18 mouse cellular contexts compared by ENCODE assay signal in the genomic region with DNA sequence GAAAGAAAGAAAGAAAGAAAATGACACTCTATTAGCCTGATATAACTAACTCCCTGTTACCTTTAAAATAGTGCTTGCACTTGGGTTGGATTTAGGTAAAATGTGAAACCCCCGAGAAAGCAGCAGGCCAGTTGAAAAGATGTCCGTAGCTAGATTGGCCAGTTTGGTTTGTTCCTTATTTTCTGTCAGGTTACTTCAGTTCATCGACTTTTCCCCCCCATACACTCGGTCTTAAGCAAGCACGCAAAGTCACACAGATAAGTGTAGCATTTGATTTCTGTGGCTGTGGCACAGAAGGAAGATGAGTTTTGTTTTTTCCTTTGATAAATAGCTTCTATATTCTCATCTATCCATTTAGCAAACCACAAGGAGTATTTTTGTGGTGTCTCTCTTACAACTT. TPM values are rescaled to one million over a fixed set of nuclear protein-coding genes. Genes with fewer than 3 reads are reported as not detected.
DNase-seq lines count a peak whose midpoint lies in the region; ATAC-seq lines count a peak whose summit lies in the region.
"Had no signal": no experiment of that assay in that cellular context is flagged by ENCODE, and none has a peak within 500 bp of the region (broad histone marks: within the 10 kb centered on the region; RNA-seq: fewer than 3 reads in every experiment).

No protein-coding gene starts in this region.

- H3K4me2 ChIP-seq in midbrain, embryonic 11.5 days, result no peak overlapping the region
- no peak overlapping the region for H3K4me2 ChIP-seq in midbrain, embryonic 15.5 days
- H3K4me2 ChIP-seq: embryonic facial prominence, embryonic 12.5 days; forebrain, embryonic 13.5 days; forebrain, embryonic 15.5 days had no signal

- WGBS in midbrain, embryonic 11.5 days, result 94% methylated on average over 5 of the region's 5 CpGs
- WGBS in midbrain, embryonic 15.5 days, result 92% methylated on average over 5 of the region's 5 CpGs

- H3K36me3 ChIP-seq in midbrain, embryonic 11.5 days (ENCODE audit: control insufficient read depth, insufficient read depth, low read length), result no peaks in the 10 kb centered on the region
- no peaks in the 10 kb centered on the region for H3K36me3 ChIP-seq in midbrain, embryonic 15.5 days (replicated peaks)
- H3K36me3 ChIP-seq: embryonic facial prominence, embryonic 10.5 days; embryonic facial prominence, embryonic 12.5 days; forebrain, embryonic 15.5 days had no signal

- peak; percentile 56 for DNase-seq in midbrain, embryonic 11.5 days (ENCODE audit: low spot score, missing footprints)
- peak; percentile 32 for DNase-seq in MEL-GATA-1-ER (ENCODE audit: extremely low read depth, low read depth)
- no peak for DNase-seq in thymus, postnatal 36 days
- DNase-seq in gastrocnemius, postnatal 25 days, result no peak
- DNase-seq: adrenal gland, adult 8-10 months; adrenal gland, postnatal 14 days; adrenal gland, postnatal 36 days; cerebellum, adult 11-12 months; cerebellum, adult 2 months; cerebellum, adult 9-10 months; cerebellum, postnatal 10 days; cerebellum, postnatal 25 days; forebrain, postnatal 0 days had no signal

- no peaks in the 10 kb centered on the region for H3K27me3 ChIP-seq in midbrain, embryonic 11.5 days (ENCODE audit: control insufficient read depth, insufficient read depth, low read length)
- H3K27me3 ChIP-seq in midbrain, embryonic 15.5 days (replicated peaks), result no peaks in the 10 kb centered on the region
- H3K27me3 ChIP-seq: embryonic facial prominence, embryonic 12.5 days; forebrain, embryonic 13.5 days; forebrain, embryonic 15.5 days had no signal

- no peak overlapping the region for H3K9ac ChIP-seq in midbrain, embryonic 11.5 days (ENCODE audit: low read length)
- H3K9ac ChIP-seq in midbrain, embryonic 15.5 days, result no peak overlapping the region
- H3K9ac ChIP-seq: embryonic facial prominence, embryonic 12.5 days; forebrain, embryonic 13.5 days; forebrain, embryonic 15.5 days; forebrain, postnatal 0 days had no signal

- no peaks in the 10 kb centered on the region for H3K4me1 ChIP-seq in midbrain, embryonic 11.5 days (ENCODE audit: control insufficient read depth, insufficient read depth, low read length)
- H3K4me1 ChIP-seq in midbrain, embryonic 15.5 days, result no peaks in the 10 kb centered on the region
- H3K4me1 ChIP-seq: embryonic facial prominence, embryonic 12.5 days; forebrain, embryonic 13.5 days; forebrain, embryonic 15.5 days had no signal

- H3K4me3 ChIP-seq in midbrain, embryonic 11.5 days (ENCODE audit: low read depth, low read length), result no peak overlapping the region
- H3K4me3 ChIP-seq in midbrain, embryonic 15.5 days, result no peak overlapping the region
- H3K4me3 ChIP-seq: embryonic facial prominence, embryonic 10.5 days; embryonic facial prominence, embryonic 12.5 days; forebrain, embryonic 13.5 days; forebrain, embryonic 15.5 days had no signal

- H3K27ac ChIP-seq in midbrain, embryonic 11.5 days (ENCODE audit: low read depth, low read length), result no peak overlapping the region
- H3K27ac ChIP-seq in midbrain, embryonic 15.5 days, result no peak overlapping the region
- H3K27ac ChIP-seq: embryonic facial prominence, embryonic 10.5 days; embryonic facial prominence, embryonic 12.5 days; forebrain, embryonic 13.5 days; forebrain, embryonic 15.5 days had no signal

- no peaks in the 10 kb centered on the region for H3K9me3 ChIP-seq in midbrain, embryonic 11.5 days (ENCODE audit: control insufficient read depth, low read length)
- H3K9me3 ChIP-seq in midbrain, embryonic 15.5 days, result no peaks in the 10 kb centered on the region
- H3K9me3 ChIP-seq: embryonic facial prominence, embryonic 10.5 days; embryonic facial prominence, embryonic 12.5 days; forebrain, embryonic 13.5 days; forebrain, embryonic 15.5 days had no signal

- ATAC-seq in midbrain, embryonic 11.5 days (ENCODE audit: low FRiP score), result no peak
- ATAC-seq in midbrain, embryonic 15.5 days (replicated peaks), result no peak
- ATAC-seq: forebrain, embryonic 13.5 days; forebrain, embryonic 15.5 days; forebrain, postnatal 0 days had no signal

RNA-seq across cellular contexts. Expression of a gene that starts 19.4 kb away (rescaled TPM):
- polyA plus RNA-seq in midbrain, embryonic 11.5 days (2014; fragmentation: Nextera tagmentation; extraction: Ambion mirVana), result 26.1 and 26.8 TPM in 2 replicates
- 11.1 and 14.0 TPM in 2 replicates for polyA plus RNA-seq in midbrain, embryonic 15.5 days (2015; fragmentation: Nextera tagmentation; extraction: Ambion mirVana)
- total RNA-seq in gastrocnemius, postnatal 25 days (2021), result 1 to 10 TPM; 8.9 to 9.2 TPM

RNA-seq across cellular contexts. Expression of a gene that starts 19.6 kb away (rescaled TPM):
- polyA plus RNA-seq in midbrain, embryonic 11.5 days (2014; fragmentation: Nextera tagmentation; extraction: Ambion mirVana), result 17.5 and 20.0 TPM in 2 replicates
- 28.1 and 28.2 TPM in 2 replicates for polyA plus RNA-seq in midbrain, embryonic 15.5 days (2015; fragmentation: Nextera tagmentation; extraction: Ambion mirVana)
- 1 to 10 TPM; 7.8 to 9.6 TPM for total RNA-seq in gastrocnemius, postnatal 25 days (2021)

RNA-seq across cellular contexts. Expression of a gene that starts 51.2 kb away (rescaled TPM):
- 0.15 and 0.18 TPM in 2 replicates for polyA plus RNA-seq in midbrain, embryonic 11.5 days (2014; fragmentation: Nextera tagmentation; extraction: Ambion mirVana)
- polyA plus RNA-seq in midbrain, embryonic 15.5 days (2015; fragmentation: Nextera tagmentation; extraction: Ambion mirVana), result 4.4 and 4.6 TPM in 2 replicates
- total RNA-seq in gastrocnemius, postnatal 25 days (2021), result under 1 TPM in 1 of 2 experiments, not detected in 1; 0.27 TPM

Comparison
In these comparisons a context has a peak if more than half of its experiments do, and no peak if none do; other contexts are left out.
1. DNase-seq: peak in midbrain, embryonic 11.5 days (single experiment) and MEL-GATA-1-ER (single experiment); none in thymus, postnatal 36 days (0 of 2) and gastrocnemius, postnatal 25 days (single experiment).